Mouse (Mus musculus) ZHBTc4 (cell line): ENCODE measurements at regions not wholly inside any gene's neighbourhood (a gene's known extent, or its start where the extent isn't known, plus 50 kb on each side); places are given as distances from the start of the nearest gene placed in this dataset.

ENCODE experiments used
- DNase-seq: peaks from one replicate; pipeline ENCODE4 v3.0.0-alpha.2; 2011; ENCODE audit warnings: low read depth, low spot score

DNA sequence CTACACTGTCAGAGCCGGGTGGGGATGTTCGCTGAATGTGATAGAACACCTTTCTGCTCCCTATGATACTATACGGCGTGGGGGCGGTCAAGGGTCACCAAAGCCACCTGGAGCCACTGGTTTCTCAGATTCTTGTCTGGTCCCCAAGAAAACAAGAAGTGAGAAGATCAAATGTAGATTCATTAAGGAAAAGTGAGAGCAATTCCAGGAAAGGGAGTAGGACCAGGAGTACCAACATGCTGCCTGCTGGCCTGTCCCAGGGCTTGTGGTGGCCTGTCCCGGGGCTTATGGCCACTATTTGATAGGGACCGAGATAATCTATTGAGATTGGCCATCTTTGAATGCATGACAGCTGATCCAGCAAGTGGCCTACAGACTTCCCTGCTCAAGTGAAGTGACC, 58.8 kb upstream of the Fut8 start:
- no peak for DNase-seq

GRCm38 (mm10) chr12:77177811-77178578, 59.9 kb upstream of the Fut8 start:
- DNase-seq = peak; percentile 29

- peak; percentile 70 for DNase-seq
These were observed 60.6 kb upstream of the Fut8 start for GRCm38 (mm10) chr12:77177303-77177702.

DNA sequence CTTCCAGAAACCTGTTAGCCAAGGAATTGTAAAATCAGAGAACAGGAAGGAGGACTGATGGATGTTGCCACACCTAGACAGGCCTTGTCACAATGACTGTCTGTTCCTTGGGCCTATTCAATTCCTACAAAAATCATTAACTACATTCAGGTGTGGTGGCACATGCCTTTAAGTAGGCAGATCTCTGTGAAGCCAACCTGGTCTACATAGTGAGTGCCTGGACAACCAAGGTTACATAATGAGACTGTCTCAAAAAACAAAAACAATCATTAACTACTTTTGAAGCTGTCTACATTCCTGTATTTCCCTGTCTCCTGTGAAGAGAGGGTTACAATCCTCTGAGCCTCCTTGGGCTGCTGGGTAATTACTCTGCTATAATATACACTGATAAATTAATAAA, 63.9 kb upstream of the Fut8 start:
- DNase-seq = no peak

GRCm38 (mm10) chr12:77172540-77172939, 65.4 kb upstream of the Fut8 start:
- no peak for DNase-seq

GRCm38 (mm10) chr12:77170257-77170656, 67.7 kb upstream of the Fut8 start:
- DNase-seq = no peak

DNA sequence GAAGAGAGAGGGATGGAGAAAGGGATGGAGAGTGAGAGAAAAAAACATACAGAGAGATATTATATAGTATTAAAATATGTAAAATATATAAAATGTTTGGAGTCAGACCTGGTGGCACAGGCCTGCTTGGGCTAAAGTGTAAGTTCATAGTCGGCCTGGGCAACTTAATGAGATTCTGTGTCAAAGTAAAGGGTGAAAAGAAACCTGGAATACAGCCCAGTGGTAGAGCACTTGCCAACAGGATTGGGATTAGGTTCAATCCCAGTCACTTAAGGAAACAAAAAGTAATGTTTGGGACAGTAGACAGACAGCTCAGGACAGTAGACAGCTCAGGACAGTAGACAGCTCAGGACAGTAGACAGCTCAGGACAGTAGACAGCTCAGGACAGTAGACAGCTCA, 69.6 kb upstream of the Fut8 start:
- DNase-seq = no peak

DNA sequence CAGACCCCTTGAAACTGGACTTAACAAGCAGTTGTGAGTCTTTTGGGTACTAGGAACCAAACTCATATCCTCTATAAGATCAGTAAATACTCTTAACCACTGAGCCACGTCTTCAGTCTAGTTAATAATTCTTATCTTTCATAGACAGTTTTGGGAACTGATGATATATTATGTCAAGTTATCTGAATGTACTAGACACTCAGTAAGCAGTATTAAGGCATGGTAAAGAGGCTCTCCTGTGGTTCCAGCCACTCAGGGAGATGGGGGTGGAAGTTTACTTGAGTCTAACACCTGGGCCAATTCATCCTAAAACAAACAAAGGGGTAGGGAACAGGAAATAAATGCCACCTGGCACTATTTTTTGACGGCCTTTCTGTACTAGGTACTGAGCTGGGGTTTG, 81.2 kb upstream of the Fut8 start:
- no peak for DNase-seq

DNA sequence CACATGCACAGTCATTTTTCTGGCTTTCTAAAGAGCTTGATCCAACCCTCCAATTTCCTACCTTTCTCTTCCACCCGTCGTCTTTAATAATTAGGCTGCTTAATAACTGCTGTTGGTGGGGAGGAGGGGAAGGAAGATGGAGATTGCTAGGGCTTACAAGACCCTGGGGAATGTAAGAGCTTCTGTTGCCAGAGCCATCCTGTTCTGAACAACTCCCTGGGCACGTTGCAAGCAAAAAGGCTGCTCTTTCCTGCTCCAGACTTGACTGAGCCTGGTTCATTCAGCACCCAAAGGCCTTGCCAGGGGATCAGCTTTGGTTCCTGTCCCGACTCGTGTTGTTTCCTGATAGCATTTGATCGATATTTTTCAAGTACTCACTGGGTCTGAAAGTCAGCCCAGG, 82.3 kb upstream of the Fut8 start:
- no peak for DNase-seq

- DNase-seq = no peak
These were observed 86.5 kb upstream of the Fut8 start for GRCm38 (mm10) chr12:77151471-77151870.

DNA sequence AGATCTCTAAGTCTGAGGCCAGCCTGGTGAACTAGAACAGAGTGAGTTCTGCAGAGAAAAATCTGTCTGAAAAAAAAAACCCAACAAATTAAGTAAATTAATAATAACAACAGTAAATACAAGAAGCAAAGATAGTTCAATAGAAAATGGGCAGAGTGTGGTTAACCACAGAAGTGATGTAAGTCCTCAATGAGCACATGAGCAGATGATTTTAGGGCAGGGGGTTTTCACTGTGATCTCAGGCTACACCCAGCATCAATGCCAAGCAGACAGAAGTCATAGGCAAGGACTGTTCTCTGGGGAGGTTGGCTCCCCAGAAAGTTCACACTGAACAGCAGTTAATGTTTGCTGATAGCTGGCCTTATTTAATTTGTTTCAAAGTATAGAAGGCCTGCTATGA, 88.1 kb upstream of the Fut8 start:
- DNase-seq = no peak

DNA sequence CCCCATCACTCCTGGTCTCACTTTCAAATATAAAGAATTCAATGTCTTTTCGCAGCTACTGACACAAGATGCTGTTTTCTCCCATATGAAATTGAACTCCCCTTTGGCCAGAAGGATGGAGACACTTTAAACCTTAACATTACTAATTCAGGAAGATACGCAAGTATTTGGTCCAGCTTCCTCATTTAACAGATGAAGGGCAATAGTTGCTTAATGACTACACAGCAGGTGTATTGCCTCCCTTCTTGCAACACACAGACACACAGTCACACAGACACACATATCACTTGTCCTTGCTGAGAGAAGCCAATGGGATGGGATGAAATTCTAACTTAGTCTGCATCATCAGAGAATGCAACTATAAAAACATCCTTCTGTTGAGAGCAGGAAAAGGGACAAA, 89.8 kb upstream of the Fut8 start:
- no peak for DNase-seq

GRCm38 (mm10) chr12:77143958-77144357, 94.0 kb upstream of the Fut8 start:
- DNase-seq = no peak

DNA sequence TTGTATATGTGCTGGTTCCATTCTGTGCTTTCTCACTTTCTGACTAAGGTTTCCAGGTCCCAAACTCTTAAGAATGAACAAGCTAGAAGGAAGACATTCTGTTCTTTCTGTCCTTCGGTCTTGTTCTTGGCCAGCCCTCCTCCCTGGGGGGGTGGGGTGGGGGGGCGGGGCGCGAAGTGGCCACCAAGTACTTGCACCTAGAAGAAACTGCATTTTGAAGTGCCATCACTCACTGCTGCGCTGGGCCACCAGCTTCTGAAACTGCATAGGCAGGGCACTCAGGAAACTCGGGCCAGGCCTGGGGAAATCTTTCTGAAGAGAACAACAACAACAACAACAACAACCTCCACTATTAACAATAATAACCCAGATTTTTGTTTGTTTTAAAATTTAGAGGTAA, 94.4 kb upstream of the Fut8 start:
- no peak for DNase-seq

GRCm38 (mm10) chr12:77143105-77143504, 94.8 kb upstream of the Fut8 start:
- DNase-seq = peak; percentile 33

DNA sequence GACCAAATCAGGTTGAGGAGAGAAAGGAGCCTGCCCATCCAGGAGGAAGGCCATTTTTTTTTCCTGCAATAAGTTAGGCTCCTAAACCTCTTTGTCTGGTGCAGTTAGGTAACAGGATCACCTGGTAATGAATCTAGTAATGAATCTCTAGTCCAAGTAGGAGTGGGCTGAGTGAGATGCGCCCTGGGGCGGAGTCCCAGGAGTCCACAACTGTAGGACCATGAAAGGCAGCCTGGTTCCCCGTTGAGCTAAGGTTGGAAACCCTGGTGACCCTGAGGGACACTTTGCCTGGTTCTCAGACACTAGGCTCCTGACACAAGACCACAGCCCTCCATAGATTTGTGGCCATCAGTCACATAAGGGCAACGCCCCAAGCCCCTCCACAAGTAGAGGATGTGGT, 95.7 kb upstream of the Fut8 start:
- DNase-seq = no peak

DNA sequence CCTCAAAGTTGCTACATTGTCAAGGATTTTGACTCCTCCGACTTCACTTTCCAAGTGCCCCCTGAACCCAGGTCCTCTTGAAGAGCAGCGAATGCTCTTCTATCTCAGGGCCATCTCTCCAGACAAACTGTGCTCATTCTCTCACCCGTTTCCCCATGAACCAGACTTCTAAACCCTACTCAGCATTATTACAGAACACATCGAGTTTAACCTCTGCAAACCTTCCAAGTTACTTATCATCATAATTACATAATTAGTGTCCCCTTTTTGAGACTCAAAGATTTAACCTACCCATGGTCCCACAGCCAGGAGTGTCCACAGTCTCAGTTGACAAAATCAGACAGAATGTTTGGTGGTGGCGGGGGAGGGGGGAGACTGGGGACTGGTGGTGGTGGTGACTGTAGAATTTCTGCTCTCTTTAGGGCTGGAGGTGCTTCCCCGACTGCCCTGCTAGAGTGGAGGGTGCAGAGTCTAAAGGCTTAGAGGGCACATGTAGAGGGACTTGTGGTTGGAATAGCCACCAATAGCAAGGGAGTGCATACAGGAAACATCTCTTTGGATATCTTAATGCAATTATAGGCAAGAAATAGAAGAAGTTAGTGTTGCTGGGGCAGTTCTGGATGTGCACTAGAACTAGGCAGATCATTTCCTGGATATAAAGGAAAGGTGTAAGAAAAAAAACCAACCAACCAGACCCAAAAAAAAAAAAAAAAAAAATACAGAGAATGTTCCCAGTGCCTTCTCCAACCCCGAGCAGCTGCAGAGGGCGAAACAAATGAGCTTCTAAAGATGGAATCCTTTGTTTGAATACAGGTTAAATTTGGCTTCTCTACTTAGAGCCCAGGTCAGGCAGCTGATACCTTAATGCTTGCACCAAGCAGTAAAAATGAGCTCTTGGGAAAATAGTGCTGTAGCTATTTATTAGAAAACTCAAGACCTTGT, 96.4 kb upstream of the Fut8 start:
- no peak for DNase-seq

GRCm38 (mm10) chr12:77140656-77141055, 97.3 kb upstream of the Fut8 start:
- DNase-seq = no peak

DNA sequence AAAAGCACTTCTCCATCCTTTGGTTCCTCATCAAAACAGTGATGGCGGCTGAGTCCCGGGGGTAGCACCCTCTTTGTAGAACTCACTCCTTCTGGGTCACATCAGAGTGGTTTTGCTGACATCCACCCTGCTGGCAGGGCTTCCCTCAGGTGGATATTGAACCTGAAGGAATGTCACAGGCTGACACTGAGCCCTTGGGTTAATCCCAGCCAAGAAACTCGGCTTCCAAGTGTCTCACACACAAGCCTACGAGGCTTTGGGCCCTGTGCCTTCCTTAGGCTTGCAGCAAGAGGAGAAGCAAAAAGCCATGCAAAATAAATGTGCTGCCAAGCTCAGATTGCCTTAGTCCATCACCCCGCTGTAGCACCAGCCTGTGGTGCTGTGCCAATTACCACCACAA, 97.8 kb upstream of the Fut8 start:
- no peak for DNase-seq

DNA sequence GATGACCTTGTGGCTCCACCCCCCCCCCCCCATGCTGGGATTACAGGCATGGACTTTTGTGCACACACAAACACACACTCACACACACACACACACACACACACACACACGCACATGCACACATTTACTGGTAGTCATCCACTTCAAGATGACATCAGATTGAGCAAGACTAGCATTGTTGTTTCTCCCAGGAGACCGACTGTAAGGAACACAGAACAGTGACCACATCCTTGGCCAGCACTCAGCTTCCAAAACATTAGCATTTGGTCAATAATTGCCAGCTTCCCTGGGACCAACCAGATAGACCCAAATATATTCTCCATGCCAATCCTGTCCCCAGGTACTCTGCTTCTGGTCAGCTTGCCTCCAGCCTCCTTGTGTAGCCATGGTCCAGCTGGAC, 98.2 kb upstream of the Fut8 start:
- DNase-seq = no peak

GRCm38 (mm10) chr12:77138506-77139201, 99.3 kb upstream of the Fut8 start:
- no peak for DNase-seq

- no peak for DNase-seq
These were observed 100.6 kb upstream of the Fut8 start for GRCm38 (mm10) chr12:77137291-77137830.
